Mouse (Mus musculus): ENCODE measurements around the gene Cd5l. TPM values are rescaled to one million over a fixed set of nuclear protein-coding genes. Genes with fewer than 3 reads are reported as not detected.

The Cd5l gene
- polyA plus RNA-seq, 1 experiment from 2014 or later = not detected

DNA sequence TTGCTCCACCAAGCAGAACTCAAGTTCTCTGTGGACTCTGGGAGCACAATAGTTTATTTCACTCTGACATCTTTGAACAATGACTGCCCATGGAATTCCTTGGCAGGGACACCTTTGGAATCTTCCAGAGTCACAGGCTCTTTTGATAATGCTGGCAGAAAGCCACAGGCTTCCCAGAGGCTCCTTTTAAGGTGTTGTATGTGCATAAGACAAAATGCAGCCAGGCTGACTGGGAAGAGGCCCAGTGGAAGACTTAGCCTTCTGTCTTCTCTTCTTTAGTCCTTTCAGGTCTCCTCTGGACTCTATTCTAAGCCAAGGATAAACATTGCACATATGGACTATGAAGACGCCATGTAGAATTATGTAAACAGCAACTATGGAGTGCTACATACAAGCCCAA lies 33.3 kb downstream of the Cd5l start:
- Histone ChIP-seq H3K4me2 (ENCODE audit: low read depth, low read length) (no peak overlapping the region), H3K27ac (ENCODE audit: low read depth, low read length) (no peak overlapping the region), H3K27me3 (ENCODE audit: control insufficient read depth, insufficient read depth, low read length) (no peaks in the 10 kb centered on the region), H3K9ac (replicated peaks; ENCODE audit: low read depth, low read length) (no peak overlapping the region), H3K4me1 (ENCODE audit: control insufficient read depth, insufficient read depth, low read length) (no peaks in the 10 kb centered on the region), H3K9me3 (ENCODE audit: control insufficient read depth, low read length) (no peaks in the 10 kb centered on the region), H3K4me3 (ENCODE audit: low read depth, low read length) (no peak overlapping the region), H3K36me3 (ENCODE audit: control insufficient read depth, insufficient read depth, low read length) (no peaks in the 10 kb centered on the region)
- ATAC-seq (ENCODE audit: low read depth) = no peak
- WGBS = 83% methylated on average over 1 of the region's 1 CpGs

GRCm38 (mm10) chr3:87398809-87399208 lies 41.1 kb downstream of the Cd5l start:
- no peak for ATAC-seq (ENCODE audit: low read depth)
- Histone ChIP-seq H3K27ac (ENCODE audit: low read depth, low read length) (no peak overlapping the region), H3K9ac (replicated peaks; ENCODE audit: low read depth, low read length) (no peak overlapping the region), H3K4me2 (ENCODE audit: low read depth, low read length) (no peak overlapping the region), H3K9me3 (ENCODE audit: control insufficient read depth, low read length) (no peaks in the 10 kb centered on the region), H3K4me3 (ENCODE audit: low read depth, low read length) (no peak overlapping the region), H3K36me3 (ENCODE audit: control insufficient read depth, insufficient read depth, low read length) (no peaks in the 10 kb centered on the region), H3K27me3 (ENCODE audit: control insufficient read depth, insufficient read depth, low read length) (no peaks in the 10 kb centered on the region), H3K4me1 (ENCODE audit: control insufficient read depth, insufficient read depth, low read length) (no peaks in the 10 kb centered on the region)
- 64% methylated on average over 4 of the region's 4 CpGs for WGBS

DNA sequence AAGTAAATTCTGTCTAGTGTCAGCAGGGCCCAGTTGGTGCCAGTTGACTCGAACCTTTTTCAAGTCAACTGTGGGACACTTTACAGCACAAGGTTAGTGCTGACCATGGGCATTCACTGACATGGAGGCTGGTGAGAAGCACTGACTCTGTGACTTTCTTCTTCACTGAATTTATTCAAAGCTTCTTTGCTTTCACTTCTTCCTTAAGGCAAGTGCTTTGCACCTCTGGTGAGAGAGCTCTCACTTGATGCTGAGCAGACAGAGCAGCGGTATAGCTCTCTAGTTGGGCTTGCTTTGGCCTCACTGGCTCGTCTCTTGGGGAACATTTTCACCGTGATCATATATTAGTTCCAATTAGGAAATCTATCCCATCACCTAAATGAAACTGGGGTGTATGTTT lies 42.2 kb downstream of the Cd5l start:
- H3K27ac ChIP-seq (ENCODE audit: low read depth, low read length) = no peak overlapping the region
- no peak overlapping the region for H3K4me2 ChIP-seq (ENCODE audit: low read depth, low read length)
- H3K9me3 ChIP-seq (ENCODE audit: control insufficient read depth, low read length) = no peaks in the 10 kb centered on the region
- H3K4me3 ChIP-seq (ENCODE audit: low read depth, low read length) = no peak overlapping the region
- no peaks in the 10 kb centered on the region for H3K27me3 ChIP-seq (ENCODE audit: control insufficient read depth, insufficient read depth, low read length)
- no peak for ATAC-seq (ENCODE audit: low read depth)
- H3K36me3 ChIP-seq (ENCODE audit: control insufficient read depth, insufficient read depth, low read length) = no peaks in the 10 kb centered on the region
- WGBS = 84% methylated on average over 4 of the region's 4 CpGs
- H3K4me1 ChIP-seq (ENCODE audit: control insufficient read depth, insufficient read depth, low read length) = no peaks in the 10 kb centered on the region
- no peak overlapping the region for H3K9ac ChIP-seq (replicated peaks; ENCODE audit: low read depth, low read length)

- Histone ChIP-seq H3K27me3 (ENCODE audit: control insufficient read depth, insufficient read depth, low read length) (no peaks in the 10 kb centered on the region), H3K9ac (replicated peaks; ENCODE audit: low read depth, low read length) (no peak overlapping the region), H3K4me3 (ENCODE audit: low read depth, low read length) (no peak overlapping the region), H3K4me2 (ENCODE audit: low read depth, low read length) (no peak overlapping the region), H3K4me1 (ENCODE audit: control insufficient read depth, insufficient read depth, low read length) (no peaks in the 10 kb centered on the region), H3K9me3 (ENCODE audit: control insufficient read depth, low read length) (no peaks in the 10 kb centered on the region), H3K36me3 (ENCODE audit: control insufficient read depth, insufficient read depth, low read length) (no peaks in the 10 kb centered on the region), H3K27ac (ENCODE audit: low read depth, low read length) (no peak overlapping the region)
- WGBS = 73% methylated on average over 5 of the region's 5 CpGs
- ATAC-seq (ENCODE audit: low read depth) = no peak
These were observed 43.6 kb downstream of the Cd5l start for GRCm38 (mm10) chr3:87401321-87401720.

DNA sequence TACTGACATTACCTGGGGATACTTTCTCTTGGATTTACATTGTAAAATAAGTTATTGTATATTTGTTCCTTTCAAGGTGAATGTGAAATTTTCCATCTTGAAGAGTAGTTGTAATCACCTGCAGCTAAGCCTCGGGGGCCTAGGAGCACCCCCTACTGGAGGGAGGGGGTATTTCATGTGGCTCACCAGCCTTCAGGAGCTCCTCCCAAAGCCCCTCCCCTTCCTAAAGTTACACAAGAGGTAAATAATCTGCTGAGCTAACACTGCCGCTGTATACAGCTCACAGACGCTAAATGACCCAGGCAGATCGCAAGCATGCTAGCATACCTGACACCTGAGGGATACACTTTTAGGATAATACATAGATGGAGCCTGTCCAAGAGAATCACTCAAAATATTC lies 50.5 kb downstream of the Cd5l start:
- ATAC-seq (ENCODE audit: low read depth) = no peak
- Histone ChIP-seq H3K4me1 (ENCODE audit: control insufficient read depth, insufficient read depth, low read length) (no peaks in the 10 kb centered on the region), H3K4me2 (ENCODE audit: low read depth, low read length) (no peak overlapping the region), H3K4me3 (ENCODE audit: low read depth, low read length) (no peak overlapping the region), H3K9me3 (ENCODE audit: control insufficient read depth, low read length) (no peaks in the 10 kb centered on the region), H3K9ac (replicated peaks; ENCODE audit: low read depth, low read length) (no peak overlapping the region), H3K36me3 (ENCODE audit: control insufficient read depth, insufficient read depth, low read length) (no peaks in the 10 kb centered on the region), H3K27me3 (ENCODE audit: control insufficient read depth, insufficient read depth, low read length) (no peaks in the 10 kb centered on the region), H3K27ac (ENCODE audit: low read depth, low read length) (no peak overlapping the region)
- WGBS = 29% methylated on average over 4 of the region's 4 CpGs

- Histone ChIP-seq H3K36me3 (ENCODE audit: control insufficient read depth, insufficient read depth, low read length) (no peaks in the 10 kb centered on the region), H3K4me3 (ENCODE audit: low read depth, low read length) (no peak overlapping the region), H3K9me3 (ENCODE audit: control insufficient read depth, low read length) (no peaks in the 10 kb centered on the region), H3K27ac (ENCODE audit: low read depth, low read length) (no peak overlapping the region), H3K4me2 (ENCODE audit: low read depth, low read length) (no peak overlapping the region), H3K4me1 (ENCODE audit: control insufficient read depth, insufficient read depth, low read length) (no peaks in the 10 kb centered on the region), H3K9ac (replicated peaks; ENCODE audit: low read depth, low read length) (no peak overlapping the region), H3K27me3 (ENCODE audit: control insufficient read depth, insufficient read depth, low read length) (no peaks in the 10 kb centered on the region)
- 88% methylated on average over 4 of the region's 4 CpGs for WGBS
- ATAC-seq (ENCODE audit: low read depth) = no peak
These were observed 51.7 kb downstream of the Cd5l start for GRCm38 (mm10) chr3:87409196-87409935.

DNA sequence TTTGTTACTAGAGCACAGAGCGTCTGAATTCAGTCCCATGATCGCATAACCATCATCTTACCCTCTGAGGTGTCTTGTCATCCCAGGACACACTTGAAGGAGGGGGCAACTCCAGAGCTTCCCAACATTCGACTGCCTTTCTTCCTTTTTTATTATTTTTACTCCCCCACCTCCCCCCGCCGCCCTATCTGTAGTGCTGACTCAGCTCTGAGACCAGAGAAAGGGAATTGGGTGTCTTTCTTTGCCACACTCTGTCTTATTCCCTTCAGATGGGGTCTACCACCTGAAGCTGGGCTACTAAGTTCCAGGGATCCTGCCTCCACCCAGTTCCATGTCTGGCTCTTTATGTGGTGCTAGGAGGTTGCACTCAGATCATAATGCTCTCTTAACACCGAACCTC lies 52.9 kb downstream of the Cd5l start:
- no peak overlapping the region for H3K27ac ChIP-seq (ENCODE audit: low read depth, low read length)
- H3K4me2 ChIP-seq (ENCODE audit: low read depth, low read length) = no peak overlapping the region
- H3K27me3 ChIP-seq (ENCODE audit: control insufficient read depth, insufficient read depth, low read length) = no peaks in the 10 kb centered on the region
- no peak overlapping the region for H3K4me3 ChIP-seq (ENCODE audit: low read depth, low read length)
- H3K9me3 ChIP-seq (ENCODE audit: control insufficient read depth, low read length) = no peaks in the 10 kb centered on the region
- H3K4me1 ChIP-seq (ENCODE audit: control insufficient read depth, insufficient read depth, low read length) = no peaks in the 10 kb centered on the region
- ATAC-seq (ENCODE audit: low read depth) = no peak
- H3K9ac ChIP-seq (replicated peaks; ENCODE audit: low read depth, low read length) = no peak overlapping the region
- H3K36me3 ChIP-seq (ENCODE audit: control insufficient read depth, insufficient read depth, low read length) = no peaks in the 10 kb centered on the region
- WGBS = 84% methylated on average over 6 of the region's 6 CpGs

DNA sequence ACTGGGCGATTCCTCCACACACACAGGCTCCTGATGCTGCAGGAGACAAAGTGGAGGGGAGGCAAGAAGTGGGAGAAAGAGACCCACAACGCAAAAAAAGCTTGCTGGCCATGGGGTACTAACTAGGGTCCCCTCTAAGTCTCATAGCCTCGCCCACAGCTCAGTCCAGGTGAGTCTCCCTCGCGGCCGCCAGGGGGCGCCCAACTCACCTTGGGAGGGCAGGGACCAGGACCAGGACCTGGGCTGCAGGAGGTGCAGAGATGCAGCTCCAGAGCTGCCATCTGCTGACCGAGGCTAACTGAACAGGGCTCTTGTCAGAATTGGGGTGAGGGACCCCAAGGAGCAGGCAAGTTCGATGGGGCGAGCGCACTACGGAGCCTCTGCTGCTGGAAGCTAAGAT lies 53.5 kb downstream of the Cd5l start:
- no peaks in the 10 kb centered on the region for H3K9me3 ChIP-seq (ENCODE audit: control insufficient read depth, low read length)
- H3K9ac ChIP-seq (replicated peaks; ENCODE audit: low read depth, low read length) = 0 out of 2 replicates have a peak overlapping the region, but pooled peaks have one; percentile 11
- no peaks in the 10 kb centered on the region for H3K36me3 ChIP-seq (ENCODE audit: control insufficient read depth, insufficient read depth, low read length)
- no peaks in the 10 kb centered on the region for H3K4me1 ChIP-seq (ENCODE audit: control insufficient read depth, insufficient read depth, low read length)
- H3K4me3 ChIP-seq (ENCODE audit: low read depth, low read length) = no peak overlapping the region
- H3K4me2 ChIP-seq (ENCODE audit: low read depth, low read length) = no peak overlapping the region
- WGBS = 15% methylated on average over 12 of the region's 12 CpGs
- ATAC-seq (ENCODE audit: low read depth) = no peak; the same call in 1 of the 2 replicates
- H3K27ac ChIP-seq (ENCODE audit: low read depth, low read length) = no peak overlapping the region
- no peaks in the 10 kb centered on the region for H3K27me3 ChIP-seq (ENCODE audit: control insufficient read depth, insufficient read depth, low read length)

GRCm38 (mm10) chr3:87420645-87421044 lies 63.0 kb downstream of the Cd5l start:
- ATAC-seq (ENCODE audit: low read depth) = no peak
- Histone ChIP-seq H3K9me3 (ENCODE audit: control insufficient read depth, low read length) (no peaks in the 10 kb centered on the region), H3K27me3 (ENCODE audit: control insufficient read depth, insufficient read depth, low read length) (no peaks in the 10 kb centered on the region), H3K27ac (ENCODE audit: low read depth, low read length) (no peak overlapping the region), H3K9ac (replicated peaks; ENCODE audit: low read depth, low read length) (no peak overlapping the region), H3K4me3 (ENCODE audit: low read depth, low read length) (no peak overlapping the region), H3K4me2 (ENCODE audit: low read depth, low read length) (no peak overlapping the region), H3K36me3 (ENCODE audit: control insufficient read depth, insufficient read depth, low read length) (no peaks in the 10 kb centered on the region), H3K4me1 (ENCODE audit: control insufficient read depth, insufficient read depth, low read length) (no peaks in the 10 kb centered on the region)
- WGBS = 71% methylated on average over 1 of the region's 1 CpGs

Measured in neural tube, embryonic 14.5 days (tissue).